Mouse (Mus musculus): ENCODE data around the gene Maml3. TPM values are rescaled to one million over a fixed set of nuclear protein-coding genes. Genes with fewer than 3 reads are reported as not detected.
A peak's percentile ranks its signal among the peaks of the same experiment; 100 is the strongest.

Maml3 gene
- polyA plus RNA-seq, 1 experiment from 2014 or later, result 5.6 TPM

- Histone ChIP-seq H3K27me3 (replicated peaks; ENCODE audit: insufficient read depth, low read length) (no peaks in the 10 kb centered on the region), H3K27ac (ENCODE audit: low read length) (no peak overlapping the region), H3K9ac (replicated peaks; ENCODE audit: low read depth) (no peak overlapping the region), H3K4me3 (ENCODE audit: low read depth, low read length) (no peak overlapping the region), H3K4me1 (ENCODE audit: insufficient read depth, low read depth, low read length) (peaks cover 3% of the 10 kb centered on the region; the same call in 1 of the 2 replicates), H3K9me3 (ENCODE audit: low read length) (no peaks in the 10 kb centered on the region), H3K36me3 (ENCODE audit: insufficient read depth, low read length) (no peaks in the 10 kb centered on the region), H3K4me2 (replicated peaks; ENCODE audit: low read depth, low read length) (no peak overlapping the region)
- DNase-seq (ENCODE audit: low spot score) (no peak), ATAC-seq (no peak)
- WGBS, result 75% methylated on average over 9 of the region's 9 CpGs
- TF ChIP-seq CTCF (IDR thresholded peaks at IDR 0.05), result no peak
- no peak for TF ChIP-seq EP300 (IDR thresholded peaks at IDR 0.05)
Observed at GRCm38 (mm10) chr3:51830821-51831429, 274.0 kb downstream of the Maml3 start.

GRCm38 (mm10) chr3:51825530-51825929 lies 279.3 kb downstream of the Maml3 start:
- no peak overlapping the region for H3K4me3 ChIP-seq (ENCODE audit: low read depth, low read length)
- no peak for ATAC-seq
- H3K36me3 ChIP-seq (ENCODE audit: insufficient read depth, low read length), result no peaks in the 10 kb centered on the region
- WGBS, result 41% methylated on average over 10 of the region's 10 CpGs
- no peak overlapping the region for H3K27ac ChIP-seq (ENCODE audit: low read length)
- no peaks in the 10 kb centered on the region for H3K4me1 ChIP-seq (ENCODE audit: insufficient read depth, low read depth, low read length)
- no peaks in the 10 kb centered on the region for H3K27me3 ChIP-seq (replicated peaks; ENCODE audit: insufficient read depth, low read length)
- no peak for DNase-seq (ENCODE audit: low spot score)
- TF ChIP-seq EP300 (IDR thresholded peaks at IDR 0.05), result no peak
- no peak for TF ChIP-seq CTCF (IDR thresholded peaks at IDR 0.05)
- H3K4me2 ChIP-seq (replicated peaks; ENCODE audit: low read depth, low read length), result no peak overlapping the region
- H3K9me3 ChIP-seq (ENCODE audit: low read length), result no peaks in the 10 kb centered on the region
- no peak overlapping the region for H3K9ac ChIP-seq (replicated peaks; ENCODE audit: low read depth)

GRCm38 (mm10) chr3:51824506-51824905 lies 280.4 kb downstream of the Maml3 start:
- TF ChIP-seq CTCF (IDR thresholded peaks at IDR 0.05) (no peak), EP300 (IDR thresholded peaks at IDR 0.05) (no peak)
- 75% methylated on average over 9 of the region's 9 CpGs for WGBS

GRCm38 (mm10) chr3:51821551-51821950 lies 283.3 kb downstream of the Maml3 start:
- Histone ChIP-seq H3K27ac (ENCODE audit: low read length) (no peak overlapping the region), H3K4me1 (ENCODE audit: insufficient read depth, low read depth, low read length) (no peaks in the 10 kb centered on the region), H3K27me3 (replicated peaks; ENCODE audit: insufficient read depth, low read length) (no peaks in the 10 kb centered on the region), H3K9me3 (ENCODE audit: low read length) (no peaks in the 10 kb centered on the region), H3K9ac (replicated peaks; ENCODE audit: low read depth) (no peak overlapping the region), H3K36me3 (ENCODE audit: insufficient read depth, low read length) (no peaks in the 10 kb centered on the region), H3K4me3 (ENCODE audit: low read depth, low read length) (no peak overlapping the region), H3K4me2 (replicated peaks; ENCODE audit: low read depth, low read length) (no peak overlapping the region)
- DNase-seq (ENCODE audit: low spot score) (peak; percentile 48), ATAC-seq (peak; percentile 80)
- 42% methylated on average over 10 of the region's 10 CpGs for WGBS
- TF ChIP-seq EP300 (IDR thresholded peaks at IDR 0.05) (no peak), CTCF (IDR thresholded peaks at IDR 0.05) (no peak)

More at GRCm38 (mm10) chr3:51824506-51824905, 280.4 kb downstream of the Maml3 start:
- H3K27ac ChIP-seq (ENCODE audit: low read length), result no peak overlapping the region
- DNase-seq (ENCODE audit: low spot score) (no peak), ATAC-seq (no peak)
- no peak overlapping the region for H3K4me2 ChIP-seq (replicated peaks; ENCODE audit: low read depth, low read length)
- H3K4me3 ChIP-seq (ENCODE audit: low read depth, low read length), result no peak overlapping the region
- no peaks in the 10 kb centered on the region for H3K4me1 ChIP-seq (ENCODE audit: insufficient read depth, low read depth, low read length)
- H3K27me3 ChIP-seq (replicated peaks; ENCODE audit: insufficient read depth, low read length), result no peaks in the 10 kb centered on the region
- H3K36me3 ChIP-seq (ENCODE audit: insufficient read depth, low read length), result no peaks in the 10 kb centered on the region
- H3K9me3 ChIP-seq (ENCODE audit: low read length), result no peaks in the 10 kb centered on the region
- H3K9ac ChIP-seq (replicated peaks; ENCODE audit: low read depth), result no peak overlapping the region

- Histone ChIP-seq H3K9ac (replicated peaks; ENCODE audit: low read depth) (no peak overlapping the region), H3K27me3 (replicated peaks; ENCODE audit: insufficient read depth, low read length) (no peaks in the 10 kb centered on the region), H3K4me1 (ENCODE audit: insufficient read depth, low read depth, low read length) (no peaks in the 10 kb centered on the region), H3K27ac (ENCODE audit: low read length) (no peak overlapping the region), H3K36me3 (ENCODE audit: insufficient read depth, low read length) (no peaks in the 10 kb centered on the region), H3K4me3 (ENCODE audit: low read depth, low read length) (no peak overlapping the region), H3K4me2 (replicated peaks; ENCODE audit: low read depth, low read length) (no peak overlapping the region), H3K9me3 (ENCODE audit: low read length) (no peaks in the 10 kb centered on the region)
- WGBS, result 80% methylated on average over 7 of the region's 7 CpGs
- DNase-seq (ENCODE audit: low spot score) (no peak), ATAC-seq (no peak)
- no peak for TF ChIP-seq CTCF (IDR thresholded peaks at IDR 0.05)
- no peak for TF ChIP-seq EP300 (IDR thresholded peaks at IDR 0.05)
Observed at GRCm38 (mm10) chr3:51819109-51819508, 285.8 kb downstream of the Maml3 start.

GRCm38 (mm10) chr3:51817919-51818318 lies 287.0 kb downstream of the Maml3 start:
- no peak overlapping the region for H3K4me3 ChIP-seq (ENCODE audit: low read depth, low read length)
- H3K4me2 ChIP-seq (replicated peaks; ENCODE audit: low read depth, low read length), result no peak overlapping the region
- H3K4me1 ChIP-seq (ENCODE audit: insufficient read depth, low read depth, low read length), result no peaks in the 10 kb centered on the region
- 91% methylated on average over 15 of the region's 15 CpGs for WGBS
- TF ChIP-seq EP300 (IDR thresholded peaks at IDR 0.05) (no peak), CTCF (IDR thresholded peaks at IDR 0.05) (no peak)
- H3K27me3 ChIP-seq (replicated peaks; ENCODE audit: insufficient read depth, low read length), result no peaks in the 10 kb centered on the region
- no peak for DNase-seq (ENCODE audit: low spot score)
- no peaks in the 10 kb centered on the region for H3K9me3 ChIP-seq (ENCODE audit: low read length)
- no peak overlapping the region for H3K27ac ChIP-seq (ENCODE audit: low read length)
- no peaks in the 10 kb centered on the region for H3K36me3 ChIP-seq (ENCODE audit: insufficient read depth, low read length)
- no peak overlapping the region for H3K9ac ChIP-seq (replicated peaks; ENCODE audit: low read depth)
- ATAC-seq, result no peak

Data from lung, postnatal 0 days (tissue).